Mouse (Mus musculus): ENCODE results near the gene Cerk.

DNA sequence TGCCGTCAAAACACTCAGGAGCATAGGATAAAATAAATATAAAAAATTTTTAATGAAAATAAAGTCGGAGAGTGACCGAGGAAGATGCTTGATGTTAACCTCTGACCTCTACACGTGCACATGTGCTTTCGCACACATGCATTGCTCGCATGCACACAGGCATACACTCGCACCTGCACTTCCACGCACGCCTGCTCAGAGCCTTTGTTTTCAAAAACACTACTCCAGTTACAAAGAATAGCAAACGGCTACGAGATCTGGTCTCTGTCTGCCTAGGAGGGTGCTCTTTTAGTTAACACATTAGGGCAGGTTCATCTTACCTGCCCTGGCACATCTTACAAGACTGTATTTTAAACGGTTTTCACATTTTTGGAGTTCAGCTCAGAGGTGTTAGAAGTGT is 14.6 kb downstream of the Cerk start:
- TF ChIP-seq GATA1 (IDR thresholded peaks at IDR 0.05; ENCODE audit: low read length) (no peak), TAL1 (IDR thresholded peaks at IDR 0.05; ENCODE audit: low read length) (no peak)

Data from erythroblast, embryonic 14.5 days (primary cell).